Mouse (Mus musculus) lung, postnatal 25 days (tissue): ENCODE measurements around the gene Gm21988.

Experiments
- DNase-seq: peaks from one replicate; pipeline ENCODE4 v3.0.0; 2022; ENCODE audit warnings: low spot score

Gene Gm21988

GRCm38 (mm10) chr11:70216103-70216502 is 23.5 kb downstream of the Gm21988 start:
- no peak for DNase-seq

GRCm38 (mm10) chr11:70215301-70215700 is 24.3 kb downstream of the Gm21988 start:
- no peak for DNase-seq

DNA sequence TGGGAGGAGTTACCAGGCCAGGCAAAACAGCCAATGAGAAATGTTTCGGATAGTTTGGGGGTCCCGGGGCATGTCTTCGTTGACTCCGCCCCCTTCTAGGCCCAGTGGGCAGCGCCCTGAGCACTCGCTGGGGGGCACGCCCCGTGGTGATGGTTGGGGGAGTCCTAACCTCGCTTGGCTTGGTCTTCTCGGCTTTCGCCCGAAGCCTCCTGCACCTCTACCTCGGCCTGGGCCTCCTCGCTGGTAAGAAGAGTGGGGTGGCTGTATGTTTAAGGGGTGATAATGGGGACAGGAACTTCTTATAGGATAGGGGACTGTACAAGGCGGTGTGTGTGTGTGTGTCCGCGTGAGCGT is 24.8 kb downstream of the Gm21988 start:
- no peak for DNase-seq

DNA sequence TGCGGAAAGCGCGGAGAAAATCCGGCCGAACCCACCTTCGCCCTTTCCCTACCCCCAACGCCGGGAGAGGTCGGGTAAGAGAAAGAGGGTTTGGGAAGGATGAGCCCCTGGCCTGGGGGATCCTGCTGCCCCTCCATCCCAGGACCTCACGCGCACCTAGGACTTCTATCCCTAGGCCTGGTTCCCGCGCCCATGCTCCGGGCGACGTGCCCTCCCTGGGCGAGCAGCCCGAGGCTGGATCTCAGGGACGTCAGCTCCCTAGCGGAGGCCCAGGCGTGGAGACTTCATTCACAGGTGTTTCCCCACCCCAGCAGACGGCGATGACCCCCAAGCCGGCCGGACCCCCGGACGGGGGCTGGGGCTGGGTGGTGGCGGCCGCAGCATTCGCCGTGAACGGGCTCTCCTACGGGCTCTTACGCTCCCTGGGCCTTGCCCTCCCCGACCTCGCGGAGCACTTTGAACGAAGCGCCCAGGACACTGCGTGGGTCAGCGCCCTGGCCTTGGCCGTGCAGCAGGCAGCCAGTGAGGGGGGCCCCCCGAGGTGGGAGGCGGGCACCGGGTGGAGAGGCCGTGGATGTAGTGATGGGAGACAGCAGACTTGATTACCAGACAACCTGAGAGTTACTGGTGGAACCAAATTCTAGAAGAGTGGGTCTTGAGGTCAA is 25.3 kb downstream of the Gm21988 start:
- DNase-seq, result no peak

- no peak for DNase-seq
These were observed 25.9 kb downstream of the Gm21988 start for GRCm38 (mm10) chr11:70213736-70214135.

DNA sequence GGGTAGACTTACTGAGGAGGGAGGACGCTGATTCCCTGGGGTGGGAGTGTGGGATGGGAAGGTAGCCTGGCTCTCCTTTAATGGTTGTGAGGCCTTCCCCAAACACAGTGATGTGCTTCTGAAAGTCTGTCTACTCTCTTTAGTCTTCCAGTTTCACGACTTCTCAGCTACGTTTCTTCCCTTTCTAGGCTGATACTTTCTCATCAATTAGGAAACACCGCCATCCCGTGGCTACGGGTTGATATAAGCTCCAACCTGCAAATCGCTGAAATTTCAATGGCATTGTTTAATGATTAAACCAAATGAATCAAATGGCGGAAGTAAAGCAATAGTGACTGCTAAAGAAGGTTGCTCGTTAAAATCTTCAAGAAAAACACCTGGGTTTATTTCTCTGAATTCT is 26.7 kb downstream of the Gm21988 start:
- peak; percentile 83 for DNase-seq

- no peak for DNase-seq
These were observed 27.2 kb downstream of the Gm21988 start, which contains the start of gene Slc16a11 for GRCm38 (mm10) chr11:70212423-70212822. Slc16a11 (plus strand) TSS chr11:70212752.

- no peak for DNase-seq
These were observed 27.7 kb downstream of the Gm21988 start for GRCm38 (mm10) chr11:70211972-70212371.

DNA sequence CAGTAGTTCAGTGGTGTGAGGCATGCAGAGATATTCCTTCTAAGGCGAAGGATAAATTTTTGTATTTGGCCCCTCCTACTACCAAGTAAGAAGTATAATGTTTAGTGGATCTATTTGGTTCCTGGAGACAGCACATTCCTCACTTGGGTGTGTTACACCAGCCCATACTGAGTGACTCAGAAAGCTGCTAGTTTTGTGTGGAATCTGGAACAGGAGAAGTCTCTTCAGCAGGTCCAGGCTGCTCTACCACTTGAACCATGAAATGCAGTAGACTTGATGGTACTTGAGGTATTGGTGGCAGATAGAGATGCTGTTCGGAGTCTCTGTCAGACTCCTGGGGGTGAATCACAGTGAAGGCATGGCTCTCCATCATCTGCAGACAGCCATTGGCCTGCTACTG is 28.9 kb downstream of the Gm21988 start:
- no peak for DNase-seq

DNA sequence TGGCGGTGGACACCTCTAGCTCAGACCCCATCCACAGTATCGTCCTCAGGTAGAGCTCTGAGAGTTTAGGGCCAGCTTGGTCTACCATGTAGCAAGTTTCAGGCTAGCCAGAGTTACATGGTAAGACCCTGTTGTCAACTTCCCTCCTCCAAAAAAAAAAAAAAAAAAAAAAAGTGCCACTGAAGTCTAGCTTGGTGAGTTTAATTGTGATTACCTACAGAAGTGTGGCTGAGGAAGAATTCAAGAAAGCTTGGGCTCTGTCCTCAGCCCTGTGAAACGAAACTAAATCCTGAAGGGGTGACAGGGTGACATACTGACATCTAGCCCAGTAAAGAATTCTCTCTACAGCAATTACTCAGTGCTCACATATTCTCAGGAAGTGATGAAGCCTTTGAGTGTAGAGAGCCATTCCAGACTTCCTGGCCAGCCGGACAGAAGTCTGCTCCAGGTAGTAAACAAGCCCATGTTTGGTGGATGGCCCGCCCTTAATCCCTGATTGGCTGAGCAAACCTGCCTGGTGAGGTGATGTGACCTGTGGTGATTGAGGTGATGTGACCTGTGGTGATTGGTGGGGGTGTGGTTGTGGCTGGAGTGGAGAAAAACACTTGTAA is 30.7 kb downstream of the Gm21988 start:
- no peak for DNase-seq

DNA sequence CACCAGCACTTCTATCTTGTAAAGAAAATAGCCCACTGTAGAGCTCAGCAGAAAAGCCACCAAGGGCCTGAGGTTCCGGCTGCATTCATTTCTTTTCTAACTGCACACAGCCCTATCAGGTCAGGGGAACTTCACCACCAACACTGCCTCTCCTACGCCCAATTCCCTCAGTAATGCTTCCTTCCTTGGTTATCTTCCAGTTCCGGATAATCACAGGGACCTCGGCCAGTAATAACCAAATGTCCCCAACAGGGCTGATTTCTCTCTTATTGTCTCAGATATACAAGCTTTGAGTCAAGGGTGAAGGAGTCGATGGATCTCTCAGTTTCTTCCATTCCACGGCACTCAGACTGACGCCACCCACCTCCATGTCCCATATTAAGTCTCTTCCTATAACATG is 32.3 kb downstream of the Gm21988 start:
- no peak for DNase-seq

GRCm38 (mm10) chr11:70206801-70207200 is 32.8 kb downstream of the Gm21988 start:
- DNase-seq, result no peak

- peak; percentile 89 for DNase-seq
These were observed 37.9 kb downstream of the Gm21988 start for GRCm38 (mm10) chr11:70201691-70202090.

- DNase-seq, result peak; percentile 64
These were observed 39.5 kb downstream of the Gm21988 start for GRCm38 (mm10) chr11:70200036-70200608.

GRCm38 (mm10) chr11:70199107-70199506 is 40.5 kb downstream of the Gm21988 start:
- no peak for DNase-seq

DNA sequence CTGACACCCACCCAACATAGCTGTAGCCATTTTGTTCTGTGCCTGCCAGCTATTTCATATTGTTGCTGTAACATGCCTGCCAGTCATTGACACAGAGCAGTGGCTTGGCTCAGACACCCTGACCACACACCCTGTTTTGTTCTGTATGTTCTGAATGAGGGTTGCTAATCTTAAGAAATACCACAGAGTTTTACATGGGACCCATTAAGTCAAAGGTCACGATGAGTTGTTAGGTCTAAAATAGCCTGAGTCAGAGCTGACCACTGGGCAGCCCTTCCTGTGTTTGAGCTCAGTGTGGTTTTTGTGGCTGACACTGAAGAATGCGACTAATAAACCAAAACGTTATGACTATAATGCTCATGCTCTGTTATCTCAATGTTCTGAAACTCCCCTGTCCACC is 41.3 kb downstream of the Gm21988 start:
- peak; percentile 62 for DNase-seq

DNA sequence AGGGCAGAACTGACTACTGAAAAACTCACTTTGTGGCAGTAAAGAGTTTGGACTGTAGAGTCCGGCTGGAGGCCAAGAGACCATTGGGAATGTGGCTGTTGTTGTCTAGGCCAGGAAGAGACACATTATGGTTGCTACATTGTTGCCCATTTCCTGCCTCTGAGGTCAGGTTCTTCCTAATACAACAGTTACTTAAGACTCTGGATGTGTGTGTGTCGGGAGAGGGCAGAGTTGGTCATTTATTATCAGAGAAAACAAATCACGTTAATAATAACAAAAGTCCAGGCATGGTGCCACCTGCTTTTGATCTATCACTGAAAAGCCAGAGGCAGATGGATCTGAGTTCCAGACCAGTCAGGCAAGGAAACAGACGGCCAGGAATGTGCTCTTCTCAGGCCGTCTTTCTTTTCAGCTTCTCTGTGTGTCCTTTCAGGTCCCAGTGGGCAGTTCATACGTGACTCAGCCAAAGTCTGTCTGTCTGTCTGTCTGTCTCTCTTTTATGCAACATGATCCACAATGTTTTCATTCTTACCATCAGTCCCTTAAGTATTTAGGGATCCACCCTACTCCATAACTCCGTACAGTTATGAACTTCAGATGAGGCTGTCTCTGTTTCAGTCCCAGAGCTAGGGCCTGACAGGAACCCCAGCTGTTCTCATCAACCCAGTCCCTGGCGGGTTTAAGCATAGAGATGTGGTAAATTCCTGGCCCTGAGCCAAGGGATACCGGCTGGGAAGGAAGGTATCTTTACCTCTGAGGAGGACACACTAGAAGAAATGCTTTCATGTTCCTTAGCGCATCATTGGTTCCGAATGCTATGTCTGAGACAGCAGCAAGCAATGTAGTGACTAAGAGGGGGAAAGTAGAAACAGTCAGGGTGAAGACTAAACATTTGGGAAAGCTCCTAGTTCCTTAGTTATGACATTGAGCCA is 46.0 kb downstream of the Gm21988 start:
- peak; percentile 71 for DNase-seq

DNA sequence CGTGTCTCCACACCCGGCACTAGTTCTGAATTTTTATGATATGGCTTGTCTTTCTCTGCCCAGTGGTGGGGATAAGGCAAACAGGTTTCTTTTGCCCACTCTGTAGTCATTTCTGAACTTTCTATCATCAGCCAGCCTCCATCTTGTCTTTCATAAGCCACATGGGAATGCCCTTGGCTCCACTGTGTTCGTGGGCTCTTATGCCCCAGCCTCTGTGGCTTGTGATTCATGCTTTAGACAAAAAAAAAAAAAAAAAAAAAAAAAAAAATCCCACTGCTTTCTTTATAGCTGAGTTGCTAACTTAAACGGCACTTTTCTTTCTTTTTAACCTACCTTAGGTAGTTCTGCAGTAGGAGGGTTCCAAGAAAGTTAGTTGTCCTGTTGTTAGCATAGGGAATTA is 47.5 kb downstream of the Gm21988 start:
- DNase-seq, result no peak

DNA sequence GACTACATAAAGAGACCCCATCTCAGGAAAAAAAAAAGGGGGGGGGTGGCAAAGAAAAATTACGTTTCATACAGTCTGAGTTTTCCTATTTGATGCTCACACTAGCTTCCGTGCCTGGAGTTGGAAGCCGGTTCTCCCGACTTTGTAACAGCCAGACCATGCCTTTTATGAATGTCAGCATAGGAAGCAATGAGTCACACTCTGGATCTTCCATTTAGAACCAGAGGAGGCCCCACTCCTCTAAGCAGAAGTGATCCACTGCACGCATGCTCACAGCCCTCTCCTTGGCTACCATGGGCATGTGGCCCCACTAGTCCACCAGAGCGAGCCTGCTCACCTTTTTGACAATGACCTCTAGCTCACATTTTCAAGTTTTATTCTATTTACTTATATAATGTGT is 48.4 kb downstream of the Gm21988 start:
- DNase-seq, result no peak

- no peak for DNase-seq
These were observed 50.1 kb downstream of the Gm21988 start for GRCm38 (mm10) chr11:70189319-70190134.
